Mouse (Mus musculus): ENCODE measurements at regions not wholly inside any gene's neighbourhood (a gene's known extent, or its start where the extent isn't known, plus 50 kb on each side); places are given as distances from the start of the nearest gene placed in this dataset.

DNA sequence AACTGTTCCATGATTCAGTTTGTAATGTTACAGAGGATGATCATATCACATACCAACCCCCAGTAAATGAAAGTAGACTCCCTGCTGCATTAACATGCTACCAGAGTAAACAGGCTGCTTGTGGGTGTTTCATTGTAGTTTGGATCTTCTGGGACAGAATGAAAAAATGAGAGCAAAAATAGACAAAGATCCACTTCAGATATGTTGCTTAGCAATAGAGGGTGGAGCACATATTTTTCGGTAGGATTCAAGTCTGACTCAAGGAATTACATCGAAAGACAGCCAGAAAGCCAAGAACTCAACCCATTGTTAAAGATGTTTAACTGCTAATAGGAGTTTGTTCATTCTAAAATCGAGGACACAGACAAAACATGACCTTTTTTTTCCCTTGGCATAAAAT is 536.2 kb upstream of the Arpp21 start:
- no peak for DNase-seq (ENCODE audit: low spot score in 2 of 2)

DNA sequence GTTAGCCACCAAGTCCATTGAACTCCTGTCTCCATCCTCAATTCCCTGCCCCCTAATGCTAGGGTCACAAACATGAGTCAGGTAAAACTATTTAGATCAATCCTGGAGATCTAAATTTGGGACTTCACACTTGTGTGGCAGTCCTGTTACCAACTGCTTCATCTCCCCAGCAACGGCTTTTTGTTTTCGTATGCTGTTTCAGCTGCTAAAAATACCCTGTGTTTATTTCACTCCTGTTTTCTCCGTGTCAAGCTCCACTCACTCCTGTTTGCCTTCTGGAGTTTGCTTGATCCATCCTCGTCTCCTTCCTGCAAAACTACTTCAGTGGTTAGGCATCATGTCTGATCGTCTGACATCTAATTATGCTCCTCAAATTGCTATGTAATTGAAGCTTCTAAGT is 508.9 kb upstream of the Arpp21 start:
- DNase-seq (ENCODE audit: low spot score in 2 of 2) = no peak

DNA sequence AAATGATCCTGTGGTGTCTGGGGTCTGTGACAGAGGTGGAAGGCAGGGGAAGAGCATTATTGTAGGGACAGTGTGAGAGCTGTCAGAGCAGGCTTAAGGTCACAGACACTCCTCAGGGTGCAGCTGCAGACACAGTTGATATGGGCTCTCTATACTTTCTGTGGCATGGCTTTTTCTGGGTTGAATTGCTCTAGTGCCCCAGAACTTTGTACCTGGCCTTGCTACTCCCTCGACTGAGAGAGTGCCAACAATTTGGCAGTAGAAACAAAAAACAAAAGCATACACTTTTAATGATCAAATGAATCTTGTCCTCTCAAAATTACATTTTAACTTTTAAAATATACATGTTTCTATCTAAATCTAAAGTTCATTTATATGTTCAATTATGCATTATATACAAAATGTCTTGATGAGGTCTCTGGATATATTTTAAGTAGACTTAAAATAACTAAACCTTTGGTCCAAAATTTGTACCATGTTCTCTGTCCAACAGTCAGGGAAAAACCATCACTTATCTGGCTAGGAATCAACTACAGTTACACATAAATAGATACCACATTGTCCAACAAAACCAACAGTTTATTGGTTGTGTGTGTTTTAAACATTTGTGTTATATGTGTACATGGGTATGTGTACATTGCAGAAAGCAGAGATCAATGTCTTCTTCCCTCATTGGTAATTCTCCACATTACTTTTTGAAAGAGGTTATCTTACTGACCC is 508.3 kb upstream of the Arpp21 start:
- no peak for DNase-seq (ENCODE audit: low spot score in 2 of 2)

DNA sequence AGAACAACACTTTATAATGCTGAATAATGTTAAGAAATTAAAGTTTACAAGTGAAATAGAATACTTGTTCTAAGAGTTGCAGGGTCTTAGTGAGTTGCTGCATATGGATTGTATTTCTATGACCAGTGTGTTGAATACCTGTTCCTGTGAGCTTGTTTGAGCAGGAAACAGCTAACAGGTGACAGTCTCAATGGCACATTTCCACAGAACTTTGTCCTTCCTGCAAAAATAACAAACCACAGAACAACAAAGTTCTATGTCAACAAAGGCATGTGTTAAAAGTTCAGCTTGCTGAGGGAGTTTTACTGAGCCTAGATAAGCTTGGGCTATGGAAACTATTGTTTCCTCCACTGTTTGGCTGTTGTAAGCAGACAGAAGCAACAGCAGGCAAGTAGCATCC is 500.0 kb upstream of the Arpp21 start:
- DNase-seq (ENCODE audit: low spot score in 2 of 2) = no peak

DNA sequence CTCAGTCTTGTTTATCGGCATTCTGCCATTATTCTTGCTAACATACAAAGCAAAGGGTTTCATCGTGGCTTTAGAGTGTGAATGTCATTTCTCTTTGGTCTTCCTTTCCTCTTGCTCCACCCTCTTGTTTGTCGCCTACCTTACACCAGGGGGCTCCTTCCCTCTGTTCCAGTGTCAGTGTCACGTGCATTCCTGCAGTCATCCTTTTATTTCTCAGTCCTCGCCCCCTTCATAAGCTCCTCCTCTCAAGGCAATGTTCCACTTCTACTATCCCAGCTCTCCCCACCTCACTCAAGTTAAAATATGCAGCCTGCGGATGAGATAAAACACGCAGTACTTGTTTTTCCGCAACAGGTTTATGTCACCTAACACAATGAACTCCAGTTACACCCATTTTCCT is 489.8 kb upstream of the Arpp21 start:
- DNase-seq (ENCODE audit: low spot score in 2 of 2) = no peak

DNA sequence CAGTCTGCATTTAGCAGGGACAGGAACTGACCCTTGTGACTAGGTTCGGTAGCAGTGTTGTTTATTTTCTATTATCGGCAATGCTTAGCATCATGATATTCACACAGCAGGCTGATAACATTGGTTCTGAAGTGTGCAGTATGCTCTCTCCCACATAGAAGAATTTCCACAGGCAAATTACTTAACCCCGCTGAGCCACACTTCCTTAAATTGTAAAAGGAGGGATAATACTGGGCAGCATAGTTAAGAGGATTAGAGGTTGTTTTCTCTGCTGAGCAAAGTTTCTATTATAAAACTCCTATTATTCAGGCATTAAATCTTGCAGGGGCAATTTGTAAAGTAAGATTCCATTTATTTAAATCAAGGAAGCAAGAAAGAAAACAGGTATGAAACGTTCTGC is 489.4 kb upstream of the Arpp21 start:
- no peak for DNase-seq (ENCODE audit: low spot score in 2 of 2)

DNA sequence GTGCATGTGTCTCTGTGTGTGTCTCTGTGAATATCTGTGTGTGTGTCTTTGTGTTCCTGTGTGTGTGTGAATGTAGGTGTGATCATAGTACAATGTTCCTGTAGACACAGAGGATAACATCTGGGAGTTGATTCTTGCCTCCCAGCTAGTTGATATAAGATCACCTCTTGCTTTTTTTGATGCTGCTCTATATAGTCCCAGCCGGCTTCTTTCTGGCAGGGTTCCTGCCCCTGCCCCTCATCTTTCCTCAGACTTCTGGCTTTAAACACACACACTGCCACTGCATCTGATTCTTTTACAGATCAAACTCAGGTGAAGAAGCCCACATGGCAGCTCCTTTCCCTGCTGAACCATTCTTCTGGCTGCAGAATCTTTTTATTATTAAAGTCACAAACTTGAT is 487.6 kb upstream of the Arpp21 start:
- no peak for DNase-seq (ENCODE audit: low spot score in 2 of 2)

DNA sequence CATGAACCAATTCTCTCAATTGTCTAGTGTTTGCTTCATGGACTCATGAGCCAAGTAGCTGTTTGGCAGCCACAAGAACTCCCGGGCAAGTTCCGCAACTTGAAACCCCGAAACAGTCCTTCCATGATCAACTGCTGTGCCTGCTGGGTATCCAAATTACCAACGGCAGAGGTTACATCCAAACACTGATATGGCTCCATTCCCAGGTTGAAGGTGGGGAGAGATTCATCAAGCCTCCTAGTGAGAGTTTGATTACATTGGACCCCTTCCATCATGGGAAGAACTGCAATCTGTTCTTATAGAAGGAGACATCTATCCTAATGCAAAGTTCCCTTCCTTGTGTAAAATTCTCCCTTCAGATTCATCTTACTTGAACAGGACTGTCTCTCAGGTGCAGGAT is 486.8 kb upstream of the Arpp21 start:
- DNase-seq (ENCODE audit: low spot score in 2 of 2) = no peak

DNA sequence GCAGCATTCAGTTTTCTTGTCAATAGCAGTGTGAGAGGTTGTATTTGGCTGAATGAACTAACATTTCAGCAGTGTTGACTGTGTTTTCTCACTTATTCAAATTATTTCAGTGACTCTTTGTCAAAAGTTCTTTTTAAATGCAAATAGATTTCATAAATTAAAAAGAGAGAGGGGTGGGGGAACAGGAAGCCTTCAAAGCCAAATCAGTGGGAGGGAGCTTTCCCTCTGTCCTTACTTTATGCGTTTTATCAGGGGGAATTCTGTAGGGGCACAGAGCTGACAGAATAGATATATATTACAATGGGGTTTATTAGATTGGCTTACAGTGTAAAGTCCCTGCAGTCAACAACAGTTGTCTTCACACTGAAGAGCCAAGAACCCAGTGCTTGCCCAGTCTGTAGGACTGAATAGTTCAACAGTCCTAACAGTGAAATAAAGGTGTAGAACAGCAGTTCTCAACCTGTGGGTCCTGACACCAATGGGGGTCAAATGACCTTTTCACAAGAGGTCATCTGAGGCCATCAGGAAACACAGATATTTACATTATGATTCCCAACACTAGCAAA is 479.5 kb upstream of the Arpp21 start:
- DNase-seq (ENCODE audit: low spot score in 2 of 2) = no peak

DNA sequence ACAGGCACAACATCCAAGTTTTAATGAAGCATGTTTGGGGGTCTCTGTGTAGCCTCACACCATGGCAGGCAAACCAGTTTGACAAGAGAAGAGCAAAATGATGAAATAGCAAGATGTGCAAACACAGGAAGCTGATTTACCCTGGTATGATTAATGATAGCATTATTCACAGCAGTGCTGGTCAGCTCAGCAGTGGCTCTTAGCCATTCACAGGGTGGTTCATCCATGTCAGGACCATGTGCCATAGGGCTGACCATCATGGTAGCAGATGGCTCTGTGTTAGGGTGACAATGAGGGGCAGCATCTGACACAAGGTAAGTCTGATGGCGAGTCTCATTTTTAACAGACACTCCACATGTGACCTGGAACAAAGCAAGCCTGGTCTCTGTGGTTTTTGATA is 443.1 kb upstream of the Arpp21 start:
- no peak for DNase-seq (ENCODE audit: low spot score in 2 of 2)

DNA sequence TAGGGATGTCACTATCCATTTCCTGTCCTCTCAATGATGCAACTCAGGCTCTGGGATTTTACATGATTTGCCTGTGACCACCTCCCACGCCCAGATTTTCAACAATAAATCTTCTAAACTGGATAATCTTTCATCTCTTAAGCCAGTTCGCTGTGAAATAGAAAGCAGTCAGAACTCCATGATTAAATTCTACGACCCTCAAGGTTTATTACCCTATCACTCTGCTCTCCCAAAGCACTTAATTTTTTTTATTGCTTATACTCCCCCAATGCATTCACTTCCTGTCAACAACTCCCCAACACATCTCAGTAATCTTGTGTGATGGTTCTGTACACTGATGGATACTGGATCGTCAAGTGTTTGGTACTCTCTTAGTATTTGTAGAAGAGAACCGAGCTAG is 439.5 kb upstream of the Arpp21 start:
- DNase-seq (ENCODE audit: low spot score in 2 of 2) = no peak

Measured in gastrocnemius, postnatal 4 days (tissue).